Mouse (Mus musculus) forebrain, embryonic 14.5 days (tissue): ENCODE measurements at regions not wholly inside any gene's neighbourhood (a gene's known extent, or its start where the extent isn't known, plus 50 kb on each side); places are given as distances from the start of the nearest gene placed in this dataset.
A peak's percentile ranks its signal among the peaks of the same experiment; 100 is the strongest.
"Not testable (repeated sequence)": the region's sequence is repeated elsewhere in the genome, so short reads cannot be mapped to it uniquely, and the experiment has no call there.

Experiments
- ATAC-seq: fragments of 200-750 bp; cut with Nextera tagmentation; 2 replicates; pipeline ENCODE4 v1.8.0; 2017; ENCODE audit warnings: mild to moderate bottlenecking, moderate library complexity
- DNase-seq: peaks from one replicate; pipeline ENCODE4 v3.0.0-alpha.2; 2015; ENCODE audit warnings: low spot score
- H3K27ac ChIP-seq: fragments of 300-500 bp; sonication (generic); 2 replicates; pipeline ENCODE4 v1.5.1; 2014; ENCODE audit warnings: low read depth, mild to moderate bottlenecking, control low read depth, low read length, moderate library complexity
- H3K27me3 ChIP-seq: fragments of 300-500 bp; sonication (generic); replicated peaks from 2 replicates; pipeline ENCODE4 v1.6.1; 2014; ENCODE audit warnings: low read length, control low read depth, mixed read lengths; ENCODE audit not compliant: control insufficient read depth, insufficient read depth
- H3K36me3 ChIP-seq: fragments of 300-500 bp; sonication (generic); 2 replicates; pipeline ENCODE4 v1.6.1; 2014; ENCODE audit warnings: low read length, control low read depth; ENCODE audit not compliant: control insufficient read depth, insufficient read depth
- H3K4me1 ChIP-seq: fragments of 300-500 bp; sonication (generic); 2 replicates; pipeline ENCODE4 v1.6.1; 2014; ENCODE audit warnings: antibody characterized with exemption, low read length, control low read depth; ENCODE audit not compliant: control insufficient read depth, insufficient read depth
- H3K4me2 ChIP-seq: fragments of 300-500 bp; sonication (generic); 2 replicates; pipeline ENCODE4 v1.6.1; 2014; ENCODE audit warnings: mild to moderate bottlenecking, control low read depth, low read length
- H3K4me3 ChIP-seq: fragments of 300-500 bp; sonication (generic); 2 replicates; pipeline ENCODE4 v1.5.1; 2014; ENCODE audit warnings: low read depth, low read length, control low read depth
- H3K9ac ChIP-seq: fragments of 300-500 bp; sonication (generic); 2 replicates; pipeline ENCODE4 v1.6.1; 2014; ENCODE audit warnings: mild to moderate bottlenecking, low read length, control low read depth, moderate library complexity
- H3K9me3 ChIP-seq: fragments of 300-500 bp; sonication (generic); replicated peaks from 2 replicates; pipeline ENCODE4 v1.6.1; 2016; ENCODE audit warnings: low read length, control low read depth, mixed read lengths; ENCODE audit not compliant: control insufficient read depth
- WGBS: fragments of 180-500 bp; shearing (Covaris S2); extraction: QIAGEN DNeasy Blood & Tissue Kit; methylation state at CpG from one replicate; pipeline ENCODE4 v1.1.7; 2014; 5-methylcytosine and 5-hydroxymethylcytosine counted together

GRCm38 (mm10) chr7:138714731-138715130, 131.1 kb upstream of the Ppp2r2d start:
- Histone ChIP-seq H3K9ac (no peak overlapping the region), H3K27me3 (no peaks in the 10 kb centered on the region), H3K4me3 (no peak overlapping the region), H3K27ac (no peak overlapping the region), H3K4me1 (no peaks in the 10 kb centered on the region), H3K9me3 (no peaks in the 10 kb centered on the region), H3K36me3 (no peaks in the 10 kb centered on the region), H3K4me2 (no peak overlapping the region)
- WGBS = 70% methylated on average over 1 of the region's 1 CpGs
- DNase-seq (no peak), ATAC-seq (no peak)

- Histone ChIP-seq H3K27me3 (no peaks in the 10 kb centered on the region), H3K9me3 (no peaks in the 10 kb centered on the region), H3K4me3 (no peak overlapping the region), H3K4me2 (no peak overlapping the region), H3K36me3 (no peaks in the 10 kb centered on the region), H3K4me1 (no peaks in the 10 kb centered on the region), H3K9ac (no peak overlapping the region), H3K27ac (no peak overlapping the region)
- DNase-seq (no peak), ATAC-seq (no peak)
- WGBS = 90% methylated on average over 6 of the region's 6 CpGs
Measured at GRCm38 (mm10) chr7:138708373-138708772, 137.5 kb upstream of the Ppp2r2d start.

- not testable (repeated sequence) for ATAC-seq, H3K9ac ChIP-seq, H3K27me3 ChIP-seq, H3K4me2 ChIP-seq, H3K9me3 ChIP-seq, H3K4me1 ChIP-seq, H3K27ac ChIP-seq, H3K4me3 ChIP-seq, H3K36me3 ChIP-seq, DNase-seq
- WGBS = 81% methylated on average over 1 of the region's 1 CpGs
Measured at GRCm38 (mm10) chr7:138699599-138699998, 146.3 kb upstream of the Ppp2r2d start.

DNA sequence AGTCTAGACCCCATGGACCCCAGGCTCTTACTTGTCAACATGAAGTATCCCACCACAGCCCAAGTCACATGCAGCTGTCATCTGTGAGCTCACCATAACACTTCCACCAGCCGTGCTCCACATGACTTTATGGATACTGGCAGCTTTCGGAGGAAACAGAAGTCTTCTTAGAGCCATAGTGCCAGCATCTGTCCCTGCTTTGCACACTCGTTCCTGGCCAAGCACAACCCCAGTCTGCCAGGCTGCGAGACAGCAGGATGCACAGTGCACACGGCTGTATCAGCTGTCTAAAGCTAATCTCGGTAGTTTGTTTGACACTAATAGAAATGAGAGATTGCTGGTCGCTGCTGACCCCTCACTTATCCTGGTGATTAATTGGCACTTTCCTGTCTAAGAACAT, 163.7 kb upstream of the Ppp2r2d start:
- no peak overlapping the region for H3K9ac ChIP-seq
- H3K4me2 ChIP-seq = no peak overlapping the region
- no peaks in the 10 kb centered on the region for H3K36me3 ChIP-seq
- DNase-seq = no peak
- H3K27me3 ChIP-seq = no peaks in the 10 kb centered on the region
- ATAC-seq = no peak
- H3K4me1 ChIP-seq = no peaks in the 10 kb centered on the region
- H3K4me3 ChIP-seq = no peak overlapping the region
- H3K27ac ChIP-seq = no peak overlapping the region
- no peaks in the 10 kb centered on the region for H3K9me3 ChIP-seq
- WGBS = 77% methylated on average over 7 of the region's 7 CpGs

DNA sequence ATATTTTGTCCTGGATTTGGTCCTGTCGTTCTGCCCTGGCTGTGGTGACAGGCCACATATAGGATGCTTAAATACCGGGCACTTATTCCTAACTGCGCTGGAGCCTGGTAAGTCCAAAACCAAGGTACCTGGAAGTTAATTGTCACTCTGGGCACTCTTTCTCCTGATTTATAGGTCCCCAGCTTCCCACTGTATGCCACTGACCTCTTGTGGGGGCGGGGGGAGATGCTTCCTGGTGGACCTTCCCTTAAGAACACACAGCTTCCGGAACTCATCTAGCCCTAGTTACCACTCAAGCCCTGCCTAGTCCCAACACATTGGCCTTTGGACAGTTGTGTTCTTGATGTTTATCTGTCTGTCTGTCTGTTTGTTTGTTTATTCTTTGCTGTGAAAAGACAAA, 165.3 kb upstream of the Ppp2r2d start:
- WGBS = 90% methylated on average over 5 of the region's 5 CpGs
- Histone ChIP-seq H3K27me3 (no peaks in the 10 kb centered on the region), H3K36me3 (no peaks in the 10 kb centered on the region), H3K4me1 (no peaks in the 10 kb centered on the region), H3K4me3 (no peak overlapping the region), H3K27ac (no peak overlapping the region), H3K9ac (no peak overlapping the region), H3K9me3 (no peaks in the 10 kb centered on the region), H3K4me2 (no peak overlapping the region)
- DNase-seq (no peak), ATAC-seq (no peak)

DNA sequence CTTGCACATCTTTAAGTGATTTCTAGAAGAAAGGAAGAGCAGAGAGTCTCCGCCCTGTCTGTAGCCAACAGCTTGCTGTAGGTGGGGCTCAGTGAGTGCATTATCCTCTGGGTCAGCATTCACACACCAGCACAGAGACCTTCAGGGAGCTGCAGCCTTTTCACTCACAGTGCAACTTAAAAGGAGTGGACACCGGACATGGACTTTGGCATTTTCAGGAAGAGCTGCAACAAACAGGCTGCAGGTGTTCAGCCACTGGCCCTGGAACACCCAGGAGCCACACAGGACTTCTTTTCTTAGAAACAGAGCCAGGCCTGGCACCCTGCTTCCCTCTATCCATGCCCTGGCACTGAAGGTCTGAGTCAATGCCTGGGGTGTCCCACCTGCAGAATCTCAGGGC, 166.3 kb upstream of the Ppp2r2d start:
- no peak for ATAC-seq
- H3K9ac ChIP-seq = no peak overlapping the region
- no peaks in the 10 kb centered on the region for H3K27me3 ChIP-seq
- H3K4me3 ChIP-seq = no peak overlapping the region
- H3K4me2 ChIP-seq = no peak overlapping the region
- H3K9me3 ChIP-seq = no peaks in the 10 kb centered on the region
- H3K36me3 ChIP-seq = no peaks in the 10 kb centered on the region
- WGBS = 77% methylated on average over 2 of the region's 2 CpGs
- no peak overlapping the region for H3K27ac ChIP-seq
- no peaks in the 10 kb centered on the region for H3K4me1 ChIP-seq
- DNase-seq = no peak

- no peak overlapping the region for H3K4me2 ChIP-seq
- H3K9ac ChIP-seq = 0 out of 2 replicates have a peak overlapping the region, but pooled peaks have one; percentile 0
- no peaks in the 10 kb centered on the region for H3K9me3 ChIP-seq
- no peak overlapping the region for H3K4me3 ChIP-seq
- H3K4me1 ChIP-seq = peaks cover 12% of the 10 kb centered on the region
- WGBS = 15% methylated on average over 1 of the region's 1 CpGs
- peak; percentile 75 for ATAC-seq
- no peaks in the 10 kb centered on the region for H3K27me3 ChIP-seq
- peak overlapping the region; percentile 11; the same call in 1 of the 2 replicates for H3K27ac ChIP-seq
- no peaks in the 10 kb centered on the region for H3K36me3 ChIP-seq
- no peak for DNase-seq
Measured at GRCm38 (mm10) chr7:138672959-138673358, 172.9 kb upstream of the Ppp2r2d start.

DNA sequence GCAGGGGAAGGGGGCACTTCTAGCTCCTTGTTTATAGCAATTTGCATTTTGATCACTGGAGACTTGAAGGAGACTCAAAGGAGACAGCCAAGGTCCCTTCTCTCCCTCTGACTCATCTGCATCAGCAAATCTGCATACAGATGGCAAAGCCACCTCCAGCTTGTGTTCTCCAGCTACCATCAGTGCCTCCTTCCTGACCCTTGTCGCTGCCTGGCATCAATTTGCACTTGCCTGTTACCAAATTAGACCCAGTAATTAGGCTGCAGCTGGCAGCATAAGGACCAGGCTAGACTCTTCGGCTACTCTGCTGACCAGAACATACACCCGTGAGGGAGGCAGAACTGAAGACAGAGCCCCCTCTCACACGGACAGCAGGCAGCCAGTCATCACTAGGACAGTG, 177.5 kb upstream of the Ppp2r2d start:
- ATAC-seq (peak; percentile 78), DNase-seq (peak; percentile 68)
- no peak overlapping the region for H3K4me2 ChIP-seq
- no peak overlapping the region for H3K4me3 ChIP-seq
- WGBS = 34% methylated on average over 4 of the region's 4 CpGs
- no peaks in the 10 kb centered on the region for H3K9me3 ChIP-seq
- H3K4me1 ChIP-seq = peaks cover 12% of the 10 kb centered on the region
- no peaks in the 10 kb centered on the region for H3K27me3 ChIP-seq
- H3K36me3 ChIP-seq = no peaks in the 10 kb centered on the region
- H3K27ac ChIP-seq = peak overlapping the region; percentile 58; the same call in 1 of the 2 replicates
- H3K9ac ChIP-seq = no peak overlapping the region

- Histone ChIP-seq H3K4me1 (no peaks in the 10 kb centered on the region), H3K27me3 (no peaks in the 10 kb centered on the region), H3K27ac (no peak overlapping the region), H3K4me2 (no peak overlapping the region), H3K9me3 (no peaks in the 10 kb centered on the region), H3K9ac (no peak overlapping the region), H3K4me3 (no peak overlapping the region), H3K36me3 (no peaks in the 10 kb centered on the region)
- no peak for DNase-seq
- ATAC-seq = no peak
- WGBS = 86% methylated on average over 4 of the region's 4 CpGs
Measured at GRCm38 (mm10) chr7:138660124-138660523, 185.8 kb upstream of the Ppp2r2d start.
